Mouse (Mus musculus) MEL (cell line): ENCODE data around the gene Igfbp2. TPM values are rescaled to one million over a fixed set of nuclear protein-coding genes. Genes with fewer than 3 reads are reported as not detected.

ENCODE experiments used
- DNase-seq: peaks from one replicate; pipeline ENCODE4 v3.0.0; 2011; ENCODE audit warnings: low read depth, low spot score
- H3K27ac ChIP-seq: 2 replicates; pipeline ENCODE4 v1.5.1; 2012; ENCODE audit warnings: low read depth, mild to moderate bottlenecking, control low read depth, low read length, moderate library complexity; ENCODE audit not compliant: control insufficient read depth
- H3K27me3 ChIP-seq, 2 experiments: fragments of 150-350 bp in 1 of 2; sonication (generic) in 1 of 2; 2 replicates each; pipeline ENCODE4 v1.6.1; 2012; ENCODE audit warnings: low read length in 2 of 2, mild to moderate bottlenecking in 2 of 2, improper control_type of control experiment in 1 of 2, moderate library complexity in 1 of 2; ENCODE audit not compliant: insufficient read depth in 2 of 2, control insufficient read depth in 1 of 2
- H3K36me3 ChIP-seq, 2 experiments: 2 replicates each; pipeline ENCODE4 v1.6.1; 2012 to 2014; ENCODE audit warnings: low read length in 2 of 2, improper control_type of control experiment in 1 of 2, inconsistent platforms in 1 of 2, mild to moderate bottlenecking in 1 of 2; ENCODE audit not compliant: insufficient read depth in 2 of 2, control insufficient read depth in 1 of 2
- H3K4me1 ChIP-seq, 2 experiments: fragments of 150-350 bp in 1 of 2; sonication (generic) in 1 of 2; 2 replicates each; pipeline ENCODE4 v1.6.1; 2012; ENCODE audit warnings: low read length in 2 of 2, improper control_type of control experiment in 1 of 2, mild to moderate bottlenecking in 1 of 2; ENCODE audit not compliant: insufficient read depth in 2 of 2, control insufficient read depth in 1 of 2
- H3K4me3 ChIP-seq, 2 experiments: fragments of 150-350 bp in 1 of 2; sonication (generic) in 1 of 2; 2 replicates each; pipeline ENCODE4 v1.5.1; 2012; ENCODE audit warnings: low read depth in 2 of 2, low read length in 2 of 2, mild to moderate bottlenecking in 2 of 2, moderate library complexity in 2 of 2, control low read depth in 1 of 2, improper control_type of control experiment in 1 of 2; ENCODE audit not compliant: control insufficient read depth in 1 of 2, insufficient read depth in 1 of 2
- H3K79me2 ChIP-seq: 2 replicates; pipeline ENCODE4 v1.6.1; 2012; ENCODE audit warnings: mild to moderate bottlenecking, low read length, moderate library complexity; ENCODE audit not compliant: control insufficient read depth, poor library complexity, insufficient read depth
- H3K9ac ChIP-seq: 2 replicates; pipeline ENCODE4 v1.6.1; 2012; ENCODE audit warnings: low read depth, mild to moderate bottlenecking, control low read depth, low read length, moderate library complexity; ENCODE audit not compliant: control insufficient read depth, poor library complexity, severe bottlenecking
- H3K9me3 ChIP-seq: fragments of 150-350 bp; sonication (generic); replicated peaks from 2 replicates; pipeline ENCODE4 v1.6.1; 2012; ENCODE audit warnings: mild to moderate bottlenecking, low read length, improper control_type of control experiment, moderate library complexity; ENCODE audit not compliant: insufficient read depth
- BHLHE40 ChIP-seq: IDR thresholded peaks from 2 replicates; pipeline ENCODE4 v1.6.1; 2012; ENCODE audit warnings: low read depth, mild to moderate bottlenecking, inconsistent platforms, low read length, improper control_type of control experiment, borderline replicate concordance
- E2F4 ChIP-seq: IDR thresholded peaks from 2 replicates; pipeline ENCODE4 v1.6.1; 2011; ENCODE audit warnings: low read depth, low read length, improper control_type of control experiment, borderline replicate concordance
- EP300 ChIP-seq, 2 experiments: IDR thresholded peaks; 2 replicates each; pipeline ENCODE4 v1.6.1; 2011; ENCODE audit warnings: improper control_type of control experiment in 2 of 2, low read length in 2 of 2, low read depth in 1 of 2, mild to moderate bottlenecking in 1 of 2
- ETS1 ChIP-seq: IDR thresholded peaks from 2 replicates; pipeline ENCODE4 v1.6.1; 2012; ENCODE audit warnings: low read depth, mild to moderate bottlenecking, inconsistent platforms, low read length, improper control_type of control experiment, moderate library complexity
- HCFC1 ChIP-seq: IDR thresholded peaks from 2 replicates; pipeline ENCODE4 v1.6.1; 2012; ENCODE audit warnings: low read depth, mild to moderate bottlenecking, inconsistent platforms, low read length, improper control_type of control experiment, moderate library complexity
- JUND ChIP-seq: IDR thresholded peaks from 2 replicates; pipeline ENCODE4 v1.6.1; 2011; ENCODE audit warnings: low read depth, mild to moderate bottlenecking, improper control_type of control experiment, low read length
- NELFE ChIP-seq: IDR thresholded peaks from 2 replicates; pipeline ENCODE4 v1.6.1; 2011; ENCODE audit warnings: low read depth, low read length, improper control_type of control experiment
- NRF1 ChIP-seq: IDR thresholded peaks from 2 replicates; pipeline ENCODE4 v1.6.1; 2014; ENCODE audit warnings: low read depth, mild to moderate bottlenecking, inconsistent platforms, low read length, improper control_type of control experiment, moderate library complexity; ENCODE audit not compliant: poor library complexity, insufficient read depth, severe bottlenecking
- RAD21 ChIP-seq: IDR thresholded peaks from 2 replicates; pipeline ENCODE4 v1.6.1; 2011; ENCODE audit warnings: mild to moderate bottlenecking, low read depth, low read length, improper control_type of control experiment
- RCOR1 ChIP-seq: IDR thresholded peaks from 2 replicates; pipeline ENCODE4 v1.6.1; 2012; ENCODE audit warnings: low read depth, mild to moderate bottlenecking, inconsistent platforms, low read length, improper control_type of control experiment
- SIN3A ChIP-seq: IDR thresholded peaks from 2 replicates; pipeline ENCODE4 v1.6.1; 2012; ENCODE audit warnings: low read length, improper control_type of control experiment, inconsistent platforms
- TAL1 ChIP-seq: IDR thresholded peaks from 2 replicates; pipeline ENCODE4 v1.6.1; 2012; ENCODE audit warnings: mild to moderate bottlenecking, inconsistent platforms, low read length, moderate library complexity, mixed read lengths
- TBP ChIP-seq: IDR thresholded peaks from 2 replicates; pipeline ENCODE4 v1.8.0; 2011; ENCODE audit warnings: low read depth, low read length, improper control_type of control experiment
- UBTF ChIP-seq: IDR thresholded peaks from 2 replicates; pipeline ENCODE4 v1.6.1; 2012; ENCODE audit warnings: low read depth, mild to moderate bottlenecking, inconsistent platforms, low read length, improper control_type of control experiment, moderate library complexity, borderline replicate concordance; ENCODE audit not compliant: insufficient read depth
- USF2 ChIP-seq, 2 experiments: IDR thresholded peaks; 2 replicates each; pipeline ENCODE4 v1.6.1; 2011 to 2012; ENCODE audit warnings: improper control_type of control experiment in 2 of 2, low read length in 2 of 2, borderline replicate concordance in 1 of 2, inconsistent platforms in 1 of 2, low read depth in 1 of 2, mild to moderate bottlenecking in 1 of 2; ENCODE audit not compliant: insufficient read depth in 1 of 2
- ZKSCAN1 ChIP-seq: IDR thresholded peaks from 2 replicates; pipeline ENCODE4 v1.6.1; 2012; ENCODE audit warnings: low read depth, mild to moderate bottlenecking, inconsistent platforms, low read length, improper control_type of control experiment, moderate library complexity
- ZNF384 ChIP-seq: IDR thresholded peaks from 2 replicates; pipeline ENCODE4 v1.6.1; 2012; ENCODE audit warnings: low read depth, mild to moderate bottlenecking, inconsistent platforms, low read length, improper control_type of control experiment
- polyA plus RNA-seq, 2 experiments: library from polyadenylated mRNA; stranded (reverse) in 1 of 2; unstranded in 1 of 2; fragments of >175 nt in 1 of 2; fragments of >200 nt in 1 of 2; gene quantifications; 2 replicates each; pipeline versions ENCODE4 v1.2.1 to v1.2.4; 2012; ENCODE audit warnings: low replicate concordance in 2 of 2, low read depth in 1 of 2; ENCODE audit not compliant: insufficient read length in 2 of 2, insufficient read depth in 1 of 2, missing spikeins in 1 of 2
- total RNA-seq: library from RNA; depleted of rRNA; stranded (reverse); fragments of 300-350 nt; gene quantifications from 2 replicates; pipeline ENCODE4 v1.2.3, GENCODE M21; 2012

Gene Igfbp2
- total and polyA plus RNA-seq, 3 experiments = not detected

GRCm38 (mm10) chr1:72793230-72793629 lies 31.1 kb upstream of the Igfbp2 start:
- Histone ChIP-seq H3K4me1 (no peaks in the 10 kb centered on the region), H3K79me2 (no peaks in the 10 kb centered on the region), H3K9ac (no peak overlapping the region), H3K27ac (no peak overlapping the region), H3K36me3 (no peaks in the 10 kb centered on the region), H3K4me3 (no peak overlapping the region), H3K9me3 (no peaks in the 10 kb centered on the region), H3K27me3 (no peaks in the 10 kb centered on the region)
- no peak for DNase-seq
- TF ChIP-seq BHLHE40 (no peak), E2F4 (no peak), EP300 (IDR thresholded peaks at IDR 0.05; ENCODE audit: low read depth in 1 of 2, low read length in 2 of 2) (no peak), ETS1 (no peak), SIN3A (no peak), RAD21 (no peak), TAL1 (no peak), NELFE (no peak), UBTF (no peak), ZNF384 (no peak), JUND (no peak), HCFC1 (no peak), TBP (no peak), NRF1 (no peak), RCOR1 (no peak)

GRCm38 (mm10) chr1:72796128-72796527 lies 28.2 kb upstream of the Igfbp2 start:
- no peaks in the 10 kb centered on the region for H3K9me3 ChIP-seq
- TF ChIP-seq SIN3A (no peak), ZKSCAN1 (no peak), RAD21 (no peak), USF2 (IDR thresholded peaks at IDR 0.05; ENCODE audit: borderline replicate concordance in 1 of 2, insufficient read depth in 1 of 2, low read depth in 1 of 2, low read length in 2 of 2) (no peak), BHLHE40 (no peak), UBTF (no peak)
- TF ChIP-seq, all 39 proteins: peak for 0
- no peaks in the 10 kb centered on the region for H3K27me3 ChIP-seq
- H3K27ac ChIP-seq = no peak overlapping the region
- no peaks in the 10 kb centered on the region for H3K79me2 ChIP-seq
- H3K9ac ChIP-seq = no peak overlapping the region
- H3K36me3 ChIP-seq = no peaks in the 10 kb centered on the region
- no peaks in the 10 kb centered on the region for H3K4me1 ChIP-seq
- no peak overlapping the region for H3K4me3 ChIP-seq
- no peak for DNase-seq
